ENCODE assay signal across 8 mouse cellular contexts in genomic region chr9:21238733-21239464, GRCm38 (mm10). TPM values are rescaled to one million over a fixed set of nuclear protein-coding genes. Genes with fewer than 3 reads are reported as not detected.
DNase-seq lines count a peak whose midpoint lies in the region; ATAC-seq lines count a peak whose summit lies in the region.

TSS of gene Keap1 (minus strand) at chr9:21239361.

- peak within 1 kb of the TSS; percentile 77 for H3K4me3 ChIP-seq in hindbrain, embryonic 13.5 days

- H3K9me3 ChIP-seq in hindbrain, embryonic 13.5 days: no peaks in the 10 kb centered on the region

- under 1% methylated on average over 84 of the region's 90 CpGs for WGBS in hindbrain, embryonic 13.5 days

- H3K36me3 ChIP-seq in hindbrain, embryonic 13.5 days: peaks cover 12% of the 10 kb centered on the region

- peak within 1 kb of the TSS; percentile 65 for H3K4me2 ChIP-seq in hindbrain, embryonic 13.5 days

- H3K27me3 ChIP-seq in hindbrain, embryonic 13.5 days: peaks cover 23% of the 10 kb centered on the region

- H3K4me1 ChIP-seq in hindbrain, embryonic 13.5 days (replicated peaks): peaks cover 44% of the 10 kb centered on the region

- H3K9ac ChIP-seq in hindbrain, embryonic 13.5 days: peak within 1 kb of the TSS; percentile 98

- peak; percentile 86 for ATAC-seq in hindbrain, embryonic 13.5 days (ENCODE audit: low FRiP score)

- H3K27ac ChIP-seq in hindbrain, embryonic 13.5 days: peak within 1 kb of the TSS; percentile 95

- peak; percentile 84 for DNase-seq in NIH3T3 (ENCODE audit: low read depth)
- peak; percentile 82 to 85 for DNase-seq in cerebellum, postnatal 14 days
- DNase-seq in frontal cortex, postnatal 25 days (ENCODE audit: low spot score in 2 of 2): peak; percentile 57 to 58
- DNase-seq in layer of hippocampus, postnatal 25 days (ENCODE audit: extremely low spot score in 1 of 2, low spot score in 1 of 2): peak; percentile 64 to 70
- DNase-seq in lung, postnatal 4 days: peak; percentile 88 to 91
- peak; percentile 73 for DNase-seq in retina, postnatal 7 days (ENCODE audit: low read depth, low spot score)
- peak; percentile 88 for DNase-seq in urinary bladder, adult 2 months (ENCODE audit: low spot score)

RNA-seq across cellular contexts. Expression of gene Keap1, which starts in this region (rescaled TPM):
- polyA plus RNA-seq in hindbrain, embryonic 13.5 days (2015; fragmentation: Nextera tagmentation; extraction: Ambion mirVana): 61.8 and 64.7 TPM in 2 replicates
- total RNA-seq in layer of hippocampus, postnatal 25 days (2021): 10 to 100 TPM; 56.7 to 60.1 TPM
- 36.8 and 38.7 TPM in 2 replicates for polyA plus RNA-seq in urinary bladder, adult 2 months (2012; rRNA removed)

Comparison
In these comparisons a context has a peak if more than half of its experiments do, and no peak if none do; other contexts are left out.
1. Peak in every context shown above with its lines: DNase-seq, ATAC-seq, H3K4me3 ChIP-seq and H3K27ac ChIP-seq.